Mouse (Mus musculus) hindbrain, embryonic 11.5 days (tissue): Measurements from ENCODE around the gene Emsy. TPM values are rescaled to one million over a fixed set of nuclear protein-coding genes. Genes with fewer than 3 reads are reported as not detected.

Source experiments
- ATAC-seq: fragments of 200-750 bp; cut with Nextera tagmentation; 2 replicates; pipeline ENCODE4 v1.8.0; 2017; ENCODE audit warnings: mild to moderate bottlenecking, moderate TSS enrichment, moderate library complexity; ENCODE audit not compliant: low FRiP score
- DNase-seq: peaks from one replicate; pipeline ENCODE4 v3.0.0-alpha.2; 2015; ENCODE audit warnings: low spot score
- H3K27ac ChIP-seq: fragments of 300-500 bp; sonication (generic); 2 replicates; pipeline ENCODE4 v1.5.1; 2014; ENCODE audit warnings: mild to moderate bottlenecking, low read depth, low read length
- H3K27me3 ChIP-seq: fragments of 300-500 bp; sonication (generic); 2 replicates; pipeline ENCODE4 v1.6.1; 2014; ENCODE audit warnings: mild to moderate bottlenecking, low read length, moderate library complexity, mixed read lengths; ENCODE audit not compliant: control insufficient read depth, insufficient read depth
- H3K36me3 ChIP-seq: fragments of 300-500 bp; sonication (generic); 2 replicates; pipeline ENCODE4 v1.6.1; 2014; ENCODE audit warnings: mild to moderate bottlenecking, low read length, moderate library complexity, mixed read lengths; ENCODE audit not compliant: control insufficient read depth, insufficient read depth
- H3K4me1 ChIP-seq: fragments of 300-500 bp; sonication (generic); replicated peaks from 2 replicates; pipeline ENCODE4 v1.6.1; 2014; ENCODE audit warnings: low read length, mixed read lengths; ENCODE audit not compliant: control insufficient read depth, insufficient read depth
- H3K4me2 ChIP-seq: fragments of 300-500 bp; sonication (generic); replicated peaks from 2 replicates; pipeline ENCODE4 v1.6.1; 2014; ENCODE audit warnings: mild to moderate bottlenecking, low read depth, low read length
- H3K4me3 ChIP-seq: fragments of 300-500 bp; sonication (generic); 2 replicates; pipeline ENCODE4 v1.5.1; 2014; ENCODE audit warnings: low read depth, low read length
- H3K9ac ChIP-seq: fragments of 300-500 bp; sonication (generic); 2 replicates; pipeline ENCODE4 v1.6.1; 2014; ENCODE audit warnings: low read depth, low read length
- H3K9me3 ChIP-seq: fragments of 300-500 bp; sonication (generic); 2 replicates; pipeline ENCODE4 v1.6.1; 2016; ENCODE audit warnings: low read length; ENCODE audit not compliant: control insufficient read depth
- WGBS: fragments of 180-500 bp; shearing (Covaris S2); extraction: QIAGEN DNeasy Blood & Tissue Kit; methylation state at CpG from one replicate; pipeline ENCODE4 v1.1.7; 2014; 5-methylcytosine and 5-hydroxymethylcytosine counted together
- polyA plus RNA-seq: library from polyadenylated mRNA; unstranded; fragments of >200 nt; fragmentation: Nextera tagmentation; extraction: Ambion mirVana; gene quantifications from 2 replicates; pipeline ENCODE4 v1.2.1, GENCODE M21; 2014

Gene Emsy
- polyA plus RNA-seq, 1 experiment from 2014 or later, result 66.0 TPM

DNA sequence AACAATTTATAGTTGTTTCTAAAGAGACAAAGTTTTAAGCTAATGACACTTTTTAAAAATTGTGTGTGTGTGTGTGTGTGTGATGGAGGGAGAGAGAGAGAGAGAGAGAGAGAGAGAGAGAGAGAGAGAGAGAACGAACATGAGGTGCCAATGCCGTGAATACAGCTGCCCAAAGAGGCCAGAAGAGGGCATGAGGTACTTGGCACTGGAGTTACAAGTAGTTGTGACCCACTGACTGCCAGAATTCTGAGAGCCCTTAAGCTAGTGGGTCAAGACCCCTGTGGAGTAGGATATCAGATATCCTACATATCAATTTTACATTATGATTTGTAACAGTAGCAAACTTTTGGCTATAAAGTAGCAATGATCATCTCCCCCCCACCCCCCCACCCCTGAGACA is 4.9 kb downstream of the Emsy start:
- no peak overlapping the region for H3K4me3 ChIP-seq
- H3K9ac ChIP-seq, result no peak overlapping the region
- no peaks in the 10 kb centered on the region for H3K4me1 ChIP-seq
- H3K4me2 ChIP-seq, result no peak overlapping the region
- H3K36me3 ChIP-seq, result no peaks in the 10 kb centered on the region
- 73% methylated on average over 2 of the region's 2 CpGs for WGBS
- no peaks in the 10 kb centered on the region for H3K9me3 ChIP-seq
- no peak for DNase-seq
- H3K27me3 ChIP-seq, result no peaks in the 10 kb centered on the region
- H3K27ac ChIP-seq, result no peak overlapping the region
- ATAC-seq, result no peak

DNA sequence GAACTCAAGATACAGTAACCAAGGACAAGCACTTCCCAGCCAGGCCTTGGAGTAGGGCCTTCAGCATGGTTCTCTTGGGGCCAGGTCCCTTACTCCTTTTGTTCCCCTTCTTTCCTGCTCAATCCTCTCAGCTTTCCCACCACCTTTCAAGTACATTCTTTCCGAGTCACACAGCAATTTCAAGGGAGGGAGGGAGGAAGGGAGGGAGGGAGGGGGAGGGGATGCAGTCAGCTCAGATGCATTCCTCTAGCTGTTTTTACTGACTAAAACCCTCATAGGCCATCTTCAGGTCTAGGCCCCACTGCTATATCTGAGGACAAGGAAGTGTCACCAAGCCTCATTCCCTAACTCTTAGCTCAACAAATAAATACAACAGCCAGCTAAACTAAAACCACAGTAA is 12.3 kb downstream of the Emsy start:
- Histone ChIP-seq H3K9ac (no peak overlapping the region), H3K36me3 (0 out of 2 replicates have a peak, but pooled peaks cover 2% of the 10 kb centered on the region), H3K4me3 (no peak overlapping the region), H3K4me1 (no peaks in the 10 kb centered on the region), H3K27ac (no peak overlapping the region), H3K9me3 (no peaks in the 10 kb centered on the region), H3K4me2 (no peak overlapping the region), H3K27me3 (no peaks in the 10 kb centered on the region)
- DNase-seq (no peak), ATAC-seq (no peak)
- 15% methylated on average over 1 of the region's 1 CpGs for WGBS

DNA sequence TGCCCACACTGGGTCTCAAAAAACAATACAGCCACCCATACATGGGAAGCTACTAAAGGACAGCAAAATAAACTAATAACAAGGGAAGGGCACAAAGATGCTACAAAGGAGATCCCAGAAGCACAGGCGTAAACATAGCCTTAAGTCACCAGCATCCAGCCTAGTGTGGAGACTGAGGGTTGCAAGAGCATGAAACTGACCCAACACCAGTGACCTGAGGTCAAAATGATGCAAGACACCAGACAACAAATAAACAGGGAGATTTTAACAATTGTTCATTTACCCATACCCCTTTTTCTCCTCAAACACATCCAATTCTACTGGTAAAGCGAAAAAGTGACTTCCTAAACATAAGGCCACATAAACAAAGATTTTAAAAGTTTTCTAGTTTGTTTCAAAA is 20.0 kb downstream of the Emsy start:
- Histone ChIP-seq H3K9me3 (no peaks in the 10 kb centered on the region), H3K4me1 (no peaks in the 10 kb centered on the region), H3K4me2 (no peak overlapping the region), H3K9ac (no peak overlapping the region), H3K4me3 (no peak overlapping the region), H3K27ac (no peak overlapping the region), H3K36me3 (peaks cover 6% of the 10 kb centered on the region; the same call in 1 of the 2 replicates), H3K27me3 (no peaks in the 10 kb centered on the region)
- DNase-seq, result no peak
- no peak for ATAC-seq
- 88% methylated on average over 2 of the region's 2 CpGs for WGBS

DNA sequence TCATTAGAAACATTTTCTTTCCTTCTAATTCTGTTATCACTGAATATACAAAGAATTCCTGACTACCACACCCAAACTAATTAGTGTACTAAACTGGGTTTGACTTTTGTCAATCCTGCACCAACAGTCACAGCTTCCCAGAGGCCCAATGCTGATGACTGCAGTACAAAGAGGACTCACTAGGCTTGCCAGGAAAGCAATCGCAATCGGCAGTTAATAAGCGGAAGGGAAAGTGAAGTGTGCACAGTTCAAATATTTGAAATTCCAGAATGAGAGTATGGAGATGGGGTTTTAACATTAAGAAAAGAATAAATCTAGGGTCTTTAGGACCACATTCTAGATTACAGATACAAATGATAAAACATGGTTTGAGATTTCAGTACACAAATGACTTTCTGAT is 23.6 kb downstream of the Emsy start:
- DNase-seq, result no peak
- no peaks in the 10 kb centered on the region for H3K4me1 ChIP-seq
- H3K9ac ChIP-seq, result no peak overlapping the region
- H3K4me3 ChIP-seq, result no peak overlapping the region
- 82% methylated on average over 3 of the region's 3 CpGs for WGBS
- no peaks in the 10 kb centered on the region for H3K27me3 ChIP-seq
- no peak overlapping the region for H3K27ac ChIP-seq
- ATAC-seq, result no peak
- H3K4me2 ChIP-seq, result no peak overlapping the region
- H3K9me3 ChIP-seq, result no peaks in the 10 kb centered on the region
- peaks cover 9% of the 10 kb centered on the region for H3K36me3 ChIP-seq

DNA sequence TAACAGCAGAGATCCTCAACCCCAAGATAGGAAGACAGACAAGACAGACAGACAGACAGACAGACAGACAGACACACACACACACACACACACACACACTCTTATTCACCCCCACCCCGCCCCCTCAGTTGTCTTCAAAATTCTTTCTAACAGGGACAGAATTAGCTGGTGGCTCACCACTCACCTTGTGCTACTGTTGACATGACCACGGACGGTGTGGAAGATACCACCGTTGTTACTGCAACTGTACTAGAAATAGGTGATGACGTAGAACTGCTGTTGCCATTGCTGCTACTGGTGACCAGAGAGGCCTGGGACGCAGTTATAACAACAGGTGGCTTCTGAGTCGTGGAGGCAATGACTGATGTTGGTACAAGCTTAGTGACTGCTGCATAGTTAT is 26.6 kb downstream of the Emsy start:
- H3K4me3 ChIP-seq, result no peak overlapping the region
- H3K4me2 ChIP-seq, result no peak overlapping the region
- no peaks in the 10 kb centered on the region for H3K4me1 ChIP-seq
- H3K9ac ChIP-seq, result no peak overlapping the region
- no peaks in the 10 kb centered on the region for H3K27me3 ChIP-seq
- DNase-seq (no peak), ATAC-seq (no peak)
- H3K36me3 ChIP-seq, result peaks cover 7% of the 10 kb centered on the region; the same call in 1 of the 2 replicates
- H3K9me3 ChIP-seq, result no peaks in the 10 kb centered on the region
- H3K27ac ChIP-seq, result no peak overlapping the region
- WGBS, result 97% methylated on average over 7 of the region's 7 CpGs

DNA sequence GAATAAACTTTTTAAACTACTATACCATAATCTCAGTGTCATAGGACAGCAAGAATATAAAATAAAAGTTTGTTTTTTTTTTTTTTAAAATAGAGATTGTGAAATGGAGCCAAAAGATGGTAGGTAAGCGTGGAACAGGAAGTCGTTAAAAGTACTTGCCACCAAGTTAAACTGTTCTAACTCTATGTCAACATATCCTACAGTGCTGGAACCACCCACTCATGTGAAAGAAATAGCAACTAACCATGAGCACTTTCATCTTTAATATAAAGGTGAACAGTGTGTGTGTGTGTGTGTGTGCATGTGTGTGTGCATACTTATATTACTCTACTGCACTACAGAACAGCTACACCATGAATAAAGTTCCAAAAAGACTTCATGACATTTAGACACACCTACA is 38.8 kb downstream of the Emsy start:
- WGBS, result 97% methylated on average over 2 of the region's 2 CpGs
- Histone ChIP-seq H3K9ac (no peak overlapping the region), H3K36me3 (no peaks in the 10 kb centered on the region), H3K4me2 (no peak overlapping the region), H3K27ac (no peak overlapping the region), H3K9me3 (no peaks in the 10 kb centered on the region), H3K4me3 (no peak overlapping the region), H3K4me1 (no peaks in the 10 kb centered on the region), H3K27me3 (no peaks in the 10 kb centered on the region)
- ATAC-seq (no peak), DNase-seq (no peak)

DNA sequence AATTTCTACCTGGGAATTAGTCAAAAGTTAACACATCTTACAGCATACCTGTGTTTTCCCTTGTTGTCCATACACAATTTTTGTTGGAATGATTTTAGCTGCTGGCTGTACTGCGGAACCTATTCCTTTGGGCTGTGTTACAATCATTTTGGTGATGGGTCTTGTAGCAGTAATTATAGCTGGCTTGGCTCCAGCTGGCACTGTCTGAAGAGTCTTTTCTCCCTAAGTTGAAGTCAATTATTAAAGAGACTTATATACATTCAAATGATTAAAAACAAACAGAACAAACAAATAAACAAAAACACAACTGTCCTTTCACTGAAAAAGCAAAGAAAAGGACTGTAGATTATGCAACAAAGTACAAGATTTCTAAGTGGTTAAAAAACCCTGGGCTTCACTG is 43.6 kb downstream of the Emsy start:
- Histone ChIP-seq H3K4me3 (no peak overlapping the region), H3K9me3 (no peaks in the 10 kb centered on the region), H3K36me3 (no peaks in the 10 kb centered on the region), H3K27me3 (no peaks in the 10 kb centered on the region), H3K4me1 (no peaks in the 10 kb centered on the region), H3K27ac (no peak overlapping the region), H3K9ac (no peak overlapping the region), H3K4me2 (no peak overlapping the region)
- 100% methylated on average over 1 of the region's 1 CpGs for WGBS
- no peak for ATAC-seq
- no peak for DNase-seq

DNA sequence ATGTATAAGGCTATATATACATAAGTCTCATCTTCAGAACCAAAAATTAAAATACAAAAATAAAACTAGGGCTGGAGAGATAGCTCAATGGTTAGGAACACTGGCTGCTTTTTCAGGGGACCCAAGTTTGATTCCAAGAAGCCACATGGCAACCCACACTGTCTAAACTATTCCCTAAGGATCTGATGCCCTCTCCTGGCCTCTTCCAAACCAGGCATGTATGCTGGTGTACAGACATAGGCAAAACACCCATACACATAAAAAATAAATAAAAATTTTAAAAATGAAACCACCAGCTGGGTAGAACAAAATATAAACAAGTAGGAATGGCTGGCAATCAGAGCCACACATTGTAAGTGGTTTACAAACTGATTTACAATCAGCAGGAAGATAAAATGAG is 48.1 kb downstream of the Emsy start:
- no peaks in the 10 kb centered on the region for H3K36me3 ChIP-seq
- no peak overlapping the region for H3K4me3 ChIP-seq
- no peak for DNase-seq
- H3K9ac ChIP-seq, result no peak overlapping the region
- H3K27ac ChIP-seq, result no peak overlapping the region
- no peak overlapping the region for H3K4me2 ChIP-seq
- H3K9me3 ChIP-seq, result no peaks in the 10 kb centered on the region
- no peak for ATAC-seq
- no peaks in the 10 kb centered on the region for H3K4me1 ChIP-seq
- H3K27me3 ChIP-seq, result no peaks in the 10 kb centered on the region

DNA sequence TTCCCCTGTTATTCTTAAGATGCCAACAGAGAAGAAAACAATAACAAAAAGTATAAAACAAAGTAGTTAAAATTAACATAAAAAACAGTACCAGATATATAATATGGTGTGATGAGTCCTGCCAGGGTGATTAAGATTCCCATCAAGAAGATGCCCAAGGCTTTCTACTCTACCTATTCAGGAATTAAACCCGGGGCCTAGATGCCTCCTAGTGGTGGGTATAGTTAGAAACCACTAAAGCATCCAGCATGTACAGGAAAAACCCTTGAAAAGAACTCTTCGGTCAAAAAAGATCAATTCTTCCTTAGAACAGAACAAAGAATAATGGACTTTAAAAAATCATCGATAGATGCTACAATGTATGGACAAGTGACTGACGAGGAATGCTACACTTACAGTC is 49.4 kb downstream of the Emsy start:
- H3K36me3 ChIP-seq, result no peaks in the 10 kb centered on the region
- no peak overlapping the region for H3K4me3 ChIP-seq
- no peaks in the 10 kb centered on the region for H3K27me3 ChIP-seq
- DNase-seq (peak; percentile 26), ATAC-seq (no peak)
- H3K4me2 ChIP-seq, result no peak overlapping the region
- WGBS, result 88% methylated on average over 4 of the region's 4 CpGs
- H3K27ac ChIP-seq, result no peak overlapping the region
- H3K9me3 ChIP-seq, result no peaks in the 10 kb centered on the region
- H3K9ac ChIP-seq, result no peak overlapping the region
- H3K4me1 ChIP-seq, result no peaks in the 10 kb centered on the region
